Mouse (Mus musculus) T-cell, adult 2 months (primary cell): ENCODE data around the gene Caskin1.

Experiments used
- DNase-seq: peaks from one replicate; pipeline ENCODE4 v3.0.0; 2022; ENCODE audit warnings: low spot score

Gene Caskin1

DNA sequence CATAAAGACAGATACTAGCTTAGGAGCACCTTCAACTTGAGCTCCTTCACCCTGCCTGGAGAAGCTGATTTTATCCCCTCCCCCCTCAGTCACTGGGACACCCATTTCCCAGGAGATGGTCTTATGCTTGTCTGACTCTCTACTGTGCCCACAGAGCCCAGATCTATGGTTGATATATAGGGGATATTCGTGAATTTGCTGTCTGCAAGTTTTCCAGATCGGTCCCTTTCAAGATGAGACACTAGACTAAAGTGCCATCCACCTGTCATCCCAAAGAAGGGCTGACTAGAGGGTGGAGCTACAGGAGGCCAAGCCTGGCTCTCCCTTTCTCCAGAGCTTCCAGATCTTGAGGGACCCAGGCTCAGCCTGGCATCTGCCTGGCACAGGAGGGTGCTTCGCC is 42.7 kb downstream of the Caskin1 start:
- DNase-seq = no peak

- no peak for DNase-seq
Observed at GRCm38 (mm10) chr17:24532045-24532444, 43.6 kb downstream of the Caskin1 start.

DNA sequence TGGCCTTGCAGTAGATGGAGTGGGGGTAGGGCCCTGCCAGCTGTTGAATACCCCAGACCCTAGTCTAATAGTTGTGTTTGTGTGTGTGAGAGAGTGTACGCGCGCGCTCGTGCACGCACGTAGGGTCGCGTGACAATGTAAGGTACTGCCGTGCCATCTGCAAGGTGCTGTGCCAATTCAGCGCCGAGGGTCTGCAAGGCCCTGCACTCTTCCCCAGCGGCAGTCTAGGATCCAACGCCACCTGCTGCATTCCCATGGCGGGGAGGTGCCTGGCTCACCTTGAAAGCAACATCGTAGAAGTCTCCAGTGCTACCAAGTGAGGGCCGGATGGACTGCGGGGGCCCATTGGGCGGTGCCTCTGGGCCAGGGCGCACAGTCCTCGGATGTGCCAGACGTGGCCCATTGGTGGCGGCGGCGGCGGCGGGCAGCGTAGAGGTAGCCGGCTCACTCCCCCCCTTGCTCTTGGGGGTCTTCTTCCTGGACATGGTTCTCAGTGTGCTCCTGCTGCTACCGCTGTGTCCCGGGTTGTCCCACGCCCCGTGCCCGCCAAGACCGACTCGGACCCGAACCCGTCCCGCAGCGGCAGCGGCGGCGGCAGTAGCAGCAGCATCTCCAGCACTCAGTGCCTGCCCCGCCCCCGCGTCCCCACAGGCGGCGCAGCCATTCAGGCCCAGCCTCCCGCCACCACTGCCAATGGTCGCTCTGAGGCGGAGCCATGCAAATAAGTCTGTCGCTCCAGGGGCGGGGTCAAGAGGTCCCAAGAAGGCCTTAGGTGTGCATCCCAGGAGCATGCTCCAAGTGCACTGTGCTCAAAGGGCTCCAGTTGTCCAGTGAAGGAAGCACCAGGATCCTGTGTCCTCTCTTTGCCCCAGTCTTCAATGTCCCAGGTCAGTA is 44.9 kb downstream of the Caskin1 start:
- DNase-seq = peak; percentile 70

DNA sequence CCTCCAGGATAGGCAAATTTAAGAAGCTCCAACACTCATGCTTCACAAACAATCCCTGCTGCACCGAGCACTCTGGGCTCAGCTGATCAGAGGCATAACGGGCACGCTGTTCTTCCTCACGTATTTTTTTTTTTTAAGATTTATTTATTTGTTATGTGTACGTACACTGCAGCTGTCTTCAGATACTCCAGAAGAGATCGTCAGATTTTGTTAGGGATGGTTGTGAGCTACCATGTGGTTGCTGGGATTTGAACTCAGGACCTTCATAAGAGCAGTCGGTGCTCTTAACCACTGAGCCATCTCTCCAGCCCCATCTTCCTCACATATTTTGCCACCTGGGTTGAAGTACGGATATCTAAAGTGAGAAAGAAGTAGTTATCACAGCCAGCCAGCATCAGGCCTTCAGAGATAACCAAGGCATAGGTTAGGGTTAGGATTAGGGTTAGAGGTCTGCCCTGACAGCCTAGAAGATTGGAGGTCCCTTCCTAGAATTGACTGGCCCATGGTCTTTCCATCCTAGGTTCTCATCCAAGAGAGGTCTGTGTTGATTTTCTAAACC is 45.8 kb downstream of the Caskin1 start, which contains the start of gene Rab26:
Gene Rab26, minus strand, starts transcription at position 51 of the 559 bp plus-strand sequence.
- no peak for DNase-seq

- no peak for DNase-seq
Observed at GRCm38 (mm10) chr17:24535300-24535699, 46.9 kb downstream of the Caskin1 start.

DNA sequence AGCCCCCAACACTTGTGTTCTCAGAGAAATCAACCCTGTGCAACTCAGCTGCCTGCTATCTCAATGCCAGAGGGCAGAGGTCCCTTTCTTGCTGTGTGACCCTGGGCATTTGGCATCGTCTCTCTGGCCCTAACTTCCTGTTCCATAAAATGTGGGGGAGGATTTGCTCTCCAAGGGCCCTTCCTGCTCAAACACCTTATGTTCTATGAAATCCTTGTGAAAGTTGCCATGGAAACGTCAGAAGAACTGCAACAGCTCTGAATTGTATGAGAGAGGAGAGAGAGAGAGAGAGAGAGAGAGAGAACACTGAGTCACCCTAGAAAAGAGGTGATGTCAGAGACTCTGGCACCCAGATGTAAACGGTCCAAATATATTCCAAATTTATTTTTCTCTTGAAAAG is 49.1 kb downstream of the Caskin1 start:
- DNase-seq = no peak

GRCm38 (mm10) chr17:24538950-24539349 is 50.5 kb downstream of the Caskin1 start:
- peak; percentile 32 for DNase-seq

DNA sequence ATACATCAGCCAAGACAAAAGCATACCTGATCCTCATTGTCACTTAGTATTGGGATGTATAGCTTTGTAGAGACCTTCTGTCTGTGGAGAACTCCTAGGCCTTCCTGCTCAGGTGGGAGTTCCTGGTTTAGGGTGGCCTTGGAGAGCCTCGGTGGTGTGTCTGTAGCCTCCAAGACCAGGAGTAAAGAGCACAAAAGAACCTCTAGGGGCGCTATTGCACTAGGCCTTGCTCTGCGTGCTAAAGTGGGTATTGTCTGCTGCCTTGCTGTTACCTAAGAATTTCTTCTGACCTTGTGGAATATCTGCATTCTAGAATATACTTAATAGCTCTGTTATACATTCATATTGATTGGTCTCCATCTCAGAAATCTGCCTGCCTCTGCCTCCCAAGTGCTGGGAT is 52.0 kb downstream of the Caskin1 start:
- DNase-seq = peak; percentile 63

DNA sequence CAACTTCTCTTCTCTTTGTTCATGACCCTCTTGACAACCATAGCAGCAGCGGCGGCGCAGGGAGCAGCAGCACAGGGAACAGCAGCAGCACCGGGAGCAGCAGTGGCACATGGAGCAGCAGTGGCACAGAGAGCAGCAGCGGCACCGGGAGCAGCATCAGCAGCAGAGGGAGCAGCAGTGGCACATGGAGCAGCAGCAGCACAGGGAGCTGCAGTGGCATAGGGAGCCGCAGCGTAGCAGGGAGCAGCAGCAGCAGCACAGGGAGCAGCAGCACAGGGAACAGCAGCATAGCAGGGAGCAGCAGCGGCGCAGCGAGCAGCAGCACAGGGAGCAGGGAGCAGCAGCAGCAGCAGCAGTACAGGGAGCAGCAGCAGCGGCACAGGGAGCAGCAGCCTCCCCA is 56.2 kb downstream of the Caskin1 start:
- DNase-seq = no peak

DNA sequence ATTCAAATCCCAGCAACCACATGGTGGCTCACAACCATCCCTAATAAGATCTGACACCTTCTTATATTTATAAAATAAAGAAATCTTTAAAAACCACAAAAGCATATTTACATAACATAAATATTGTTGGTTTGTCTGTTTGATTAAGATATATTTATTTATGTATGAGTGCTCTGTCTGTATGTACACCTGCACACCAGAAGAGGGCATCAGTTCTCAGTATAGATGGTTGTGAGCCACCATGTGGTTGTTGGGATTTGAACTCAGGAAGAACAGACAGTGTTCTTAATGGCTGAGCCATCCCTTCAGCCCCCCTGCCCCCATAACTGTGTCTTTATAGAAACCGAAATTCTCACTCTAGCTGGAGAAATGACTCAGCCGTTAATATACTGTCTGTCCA is 56.8 kb downstream of the Caskin1 start:
- no peak for DNase-seq

DNA sequence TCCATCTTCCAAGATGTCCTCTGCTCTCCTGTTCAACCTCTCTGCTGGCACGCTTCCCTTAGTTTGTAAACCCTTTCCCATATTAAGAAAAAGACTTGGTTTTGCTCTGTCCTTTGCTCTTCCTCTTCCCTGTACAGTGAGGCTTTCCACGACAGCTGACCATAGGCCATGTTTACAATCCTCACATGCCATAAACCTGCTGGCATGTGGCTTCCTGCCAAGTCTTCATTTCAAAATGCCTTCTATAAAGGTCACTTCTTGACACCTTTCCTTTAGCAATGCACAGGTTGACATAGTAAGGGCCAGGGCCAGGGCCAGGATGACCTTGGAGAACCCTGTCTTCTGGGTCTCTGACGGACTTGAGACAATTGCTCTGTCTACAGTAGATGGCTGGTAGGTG is 57.8 kb downstream of the Caskin1 start:
- DNase-seq = no peak

- peak; percentile 57 for DNase-seq
Observed at GRCm38 (mm10) chr17:24548435-24548834, 60.0 kb downstream of the Caskin1 start.

DNA sequence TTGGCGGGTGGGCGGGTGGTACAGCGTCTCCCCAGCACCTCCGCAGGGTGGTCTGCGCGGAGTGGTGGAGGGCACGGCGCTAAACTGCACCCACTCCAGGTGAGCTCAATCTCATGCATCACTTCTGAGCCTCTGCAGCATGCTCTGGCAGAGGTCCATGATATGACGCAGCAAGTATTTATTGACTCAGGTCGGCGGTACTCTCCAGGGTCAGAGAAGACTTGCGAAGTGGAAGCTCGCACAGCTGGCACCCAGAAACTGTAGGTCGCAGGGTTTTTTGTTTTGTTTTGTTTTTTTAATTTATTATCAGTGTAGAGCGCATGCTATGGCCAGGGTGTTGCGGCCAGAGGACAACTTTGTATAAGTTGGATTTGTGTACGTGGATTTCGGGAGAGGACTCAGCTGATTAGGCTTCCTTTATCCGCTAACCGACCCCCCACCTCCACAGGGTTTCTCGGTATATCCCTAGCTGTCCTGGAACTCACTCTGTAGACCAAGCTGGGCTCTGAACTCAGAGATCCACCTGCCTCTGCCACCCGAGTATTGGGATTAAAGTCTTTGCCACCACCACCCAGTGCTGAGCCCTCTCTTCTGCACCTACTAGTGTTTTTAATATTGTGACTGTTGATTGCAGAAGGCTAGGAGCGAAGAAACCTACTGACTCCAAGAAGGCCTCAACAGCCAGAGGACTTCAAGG is 60.7 kb downstream of the Caskin1 start:
- DNase-seq = peak; percentile 55

DNA sequence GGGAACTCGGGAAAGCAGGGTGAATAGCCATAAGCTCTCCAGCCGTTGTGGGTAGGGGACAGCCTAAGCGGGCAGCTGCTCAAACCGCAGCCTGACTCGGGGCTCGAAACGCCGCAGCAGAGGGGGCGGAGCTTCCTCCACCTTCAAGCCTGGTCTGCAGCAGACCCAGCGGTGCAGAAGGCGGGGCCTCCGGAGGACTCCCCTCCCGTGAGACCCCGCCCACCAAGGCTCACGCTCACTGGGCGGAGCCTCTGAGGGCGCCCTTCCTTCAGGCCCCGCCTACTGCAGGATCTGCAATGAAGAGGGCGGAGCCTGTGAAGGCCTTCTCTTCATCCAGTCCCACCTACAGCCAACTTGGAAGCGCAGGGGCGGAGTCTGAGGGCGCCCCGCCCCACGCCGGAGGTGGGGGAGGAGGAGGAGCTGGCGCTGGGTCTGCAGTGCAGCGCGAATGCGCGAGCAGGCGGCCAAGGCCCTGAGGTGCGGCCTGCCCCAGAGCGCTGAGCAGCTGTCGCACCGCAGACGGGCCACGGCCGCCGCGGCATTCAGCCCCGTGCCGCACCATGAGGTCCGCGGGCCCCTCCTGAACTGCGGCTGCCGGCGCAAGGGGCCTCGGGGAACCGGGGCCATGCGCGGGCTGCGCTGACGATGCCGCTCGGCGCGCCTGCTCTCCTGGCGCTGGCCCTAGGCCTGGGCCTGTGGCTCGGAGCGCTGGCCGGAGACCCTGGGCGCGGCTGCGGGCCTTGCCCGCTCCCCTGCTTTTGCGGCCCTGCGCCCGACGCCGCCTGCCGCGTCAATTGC is 61.4 kb downstream of the Caskin1 start, which contains the start of gene Pkd1:
Gene Pkd1, plus strand, starts transcription at position 217 of the 798 bp plus-strand sequence.
- peak; percentile 100 for DNase-seq

- DNase-seq = no peak
Observed at GRCm38 (mm10) chr17:24550416-24551049, 62.1 kb downstream of the Caskin1 start.

GRCm38 (mm10) chr17:24551050-24551444 is 62.6 kb downstream of the Caskin1 start:
- no peak for DNase-seq

DNA sequence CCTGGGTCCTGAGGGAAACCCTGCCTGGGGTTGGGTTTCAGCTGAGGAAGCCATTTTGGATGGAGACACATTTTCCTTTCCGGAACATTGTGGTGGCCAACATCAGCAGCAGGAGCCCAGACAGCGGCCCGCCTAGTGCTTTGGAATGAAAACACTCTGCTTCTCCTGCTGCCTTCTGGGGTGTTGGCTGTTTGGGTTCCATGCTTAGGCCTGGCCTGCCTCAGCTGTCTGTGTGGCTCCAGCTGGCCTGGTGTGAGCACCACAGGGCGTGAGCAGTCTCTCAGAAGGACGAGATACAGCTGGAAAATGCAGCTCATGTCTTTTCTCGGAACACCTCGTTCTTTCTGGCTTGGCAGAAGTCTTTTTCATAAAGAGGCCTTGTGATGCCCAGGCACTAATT is 68.7 kb downstream of the Caskin1 start:
- no peak for DNase-seq
